Mouse (Mus musculus): ENCODE measurements around the gene Olfr814. TPM values are rescaled to one million over a fixed set of nuclear protein-coding genes. Genes with fewer than 3 reads are reported as not detected.
"Not testable (repeated sequence)": the region's sequence is repeated elsewhere in the genome, so short reads cannot be mapped to it uniquely, and the experiment has no call there.

Gene Olfr814
- total RNA-seq (2015; ENCODE audit: low replicate concordance) (not detected in 2 replicates), total RNA-seq (2017; ENCODE audit: low replicate concordance) (not detected in 2 replicates)

GRCm38 (mm10) chr10:129879751-129880150 lies at the start of gene Olfr814:
Gene Olfr814, minus strand, starts transcription at chr10:129879851.
- ATAC-seq (replicated peaks; ENCODE audit: low FRiP score, poor library complexity, severe bottlenecking), result not testable (repeated sequence)

GRCm38 (mm10) chr10:129915497-129915896 lies 35.8 kb upstream of the Olfr814 start, which contains the start of gene Olfr816:
Gene Olfr816, minus strand, starts transcription at chr10:129915597.
- no peak for ATAC-seq (replicated peaks; ENCODE audit: low FRiP score, poor library complexity, severe bottlenecking)

DNA sequence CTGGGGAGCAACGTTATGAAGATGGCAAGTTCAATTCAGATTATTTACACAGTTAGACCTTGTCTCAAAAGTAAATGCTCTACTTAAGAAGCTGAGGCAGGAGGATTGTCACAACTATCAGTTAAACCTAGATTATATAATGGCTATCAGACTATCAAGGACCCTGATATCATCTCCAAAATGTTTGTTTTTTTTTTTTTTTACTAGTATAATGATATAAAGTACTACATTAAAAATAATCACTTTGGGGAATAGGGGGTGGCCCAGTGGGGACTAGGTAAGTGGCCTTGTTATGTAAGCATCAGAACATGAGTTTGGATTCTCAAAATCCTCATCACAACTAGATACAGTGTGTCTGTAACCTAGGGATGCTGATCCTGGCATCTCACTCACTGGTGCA lies 26.1 kb upstream of the Olfr814 start, which contains the start of gene Olfr815:
TSS of gene Olfr815 (minus strand) at position 101 of the 400 bp plus-strand sequence.
- ATAC-seq (replicated peaks; ENCODE audit: low FRiP score, poor library complexity, severe bottlenecking), result not testable (repeated sequence)

DNA sequence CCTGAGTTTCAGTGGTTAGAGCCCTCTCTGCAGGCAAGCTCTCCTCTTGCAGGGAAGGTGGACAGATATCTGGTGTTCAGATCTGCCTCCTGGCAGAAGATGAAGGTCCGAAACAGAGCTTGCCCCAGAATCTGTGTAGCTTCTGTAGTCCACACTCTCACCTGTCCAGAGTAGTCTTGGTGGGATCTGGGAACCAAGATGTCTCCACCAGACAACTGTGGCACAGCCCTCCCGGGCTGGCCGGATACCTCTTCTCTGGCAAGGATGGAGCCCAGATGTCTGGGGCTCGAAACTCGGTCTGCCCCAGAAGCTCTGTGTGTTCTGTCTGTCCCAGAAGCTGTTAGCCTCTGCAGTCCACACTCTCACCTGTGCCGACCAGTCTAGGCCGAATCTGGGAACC lies 6.3 kb upstream of the Olfr814 start:
- ATAC-seq (replicated peaks; ENCODE audit: low FRiP score, poor library complexity, severe bottlenecking), result no peak

DNA sequence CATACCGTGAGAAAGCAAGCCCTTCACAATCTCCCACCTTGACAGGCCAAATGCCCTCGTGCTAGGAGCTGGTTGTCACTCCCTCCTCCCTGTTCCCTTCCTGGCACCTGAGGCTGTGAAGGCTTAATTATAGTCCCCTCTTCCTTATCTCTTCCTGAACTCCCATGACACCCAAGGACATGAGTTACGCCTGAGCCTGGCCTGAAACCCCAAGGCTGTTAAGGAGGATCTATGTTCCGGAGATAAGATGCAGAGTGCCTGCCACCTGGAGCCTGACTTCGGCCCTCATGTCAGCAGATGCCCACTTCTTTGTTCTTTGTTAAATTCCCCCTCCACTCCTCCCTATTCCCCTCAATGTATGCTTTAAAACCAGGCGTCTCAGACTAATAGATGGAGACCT lies 5.8 kb upstream of the Olfr814 start:
- not testable (repeated sequence) for ATAC-seq (replicated peaks; ENCODE audit: low FRiP score, poor library complexity, severe bottlenecking)

- no peak for ATAC-seq (replicated peaks; ENCODE audit: low FRiP score, poor library complexity, severe bottlenecking)
Observed at GRCm38 (mm10) chr10:129855067-129855466, 24.6 kb downstream of the Olfr814 start, which contains the start of gene Olfr813. Gene Olfr813, plus strand, starts transcription at chr10:129855367.

- ATAC-seq (replicated peaks; ENCODE audit: low FRiP score, poor library complexity, severe bottlenecking), result no peak
Observed at GRCm38 (mm10) chr10:129847343-129847742, 32.3 kb downstream of the Olfr814 start.

DNA sequence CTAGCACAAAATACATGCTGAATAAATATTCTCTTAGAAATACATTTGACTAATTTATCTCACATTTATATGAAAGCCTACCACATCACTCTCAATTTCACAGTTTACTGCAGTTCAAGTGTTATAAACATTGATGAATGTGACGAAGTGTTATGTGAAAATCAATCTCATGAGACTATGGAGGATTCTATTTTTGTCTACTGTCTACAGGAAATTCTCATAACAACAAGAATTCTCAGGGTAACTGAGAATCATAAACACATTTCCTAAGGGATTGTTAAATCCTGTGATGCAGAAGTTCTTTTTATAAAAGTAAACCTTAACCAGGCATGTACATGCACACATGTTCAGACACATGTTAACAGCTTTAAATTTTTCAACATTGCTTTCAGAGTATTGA lies 33.7 kb downstream of the Olfr814 start, which contains the start of gene Olfr812:
TSS of gene Olfr812 (minus strand) at position 101 of the 400 bp plus-strand sequence.
- ATAC-seq (replicated peaks; ENCODE audit: low FRiP score, poor library complexity, severe bottlenecking), result no peak

Other genes starting within 250 kb of the Olfr814 start
- not detected in 2 replicates for gene Olfr799, start 242.4 kb downstream of the Olfr814 start, total RNA-seq (2015; ENCODE audit: low replicate concordance)
- gene Olfr799, start 242.4 kb downstream of the Olfr814 start, total RNA-seq (2017; ENCODE audit: low replicate concordance), result not detected in 2 replicates
- gene Olfr800, start 222.2 kb downstream of the Olfr814 start, total RNA-seq (2015; ENCODE audit: low replicate concordance), result not detected in 2 replicates
- not detected in 2 replicates for gene Olfr800, start 222.2 kb downstream of the Olfr814 start, total RNA-seq (2017; ENCODE audit: low replicate concordance)
- not detected in 2 replicates for gene Olfr801, start 206.0 kb downstream of the Olfr814 start, total RNA-seq (2015; ENCODE audit: low replicate concordance)
- gene Olfr801, start 206.0 kb downstream of the Olfr814 start, total RNA-seq (2017; ENCODE audit: low replicate concordance), result not detected in 2 replicates
- not detected in 2 replicates for gene Olfr802, start 191.7 kb downstream of the Olfr814 start, total RNA-seq (2015; ENCODE audit: low replicate concordance)
- 0.14 TPM in 1 of 2 replicates, not detected in the other for gene Olfr802, start 191.7 kb downstream of the Olfr814 start, total RNA-seq (2017; ENCODE audit: low replicate concordance)
- not detected in 2 replicates for gene Olfr803, start 185.6 kb downstream of the Olfr814 start, total RNA-seq (2015; ENCODE audit: low replicate concordance)
- gene Olfr803, start 185.6 kb downstream of the Olfr814 start, total RNA-seq (2017; ENCODE audit: low replicate concordance), result not detected in 2 replicates
- not detected in 2 replicates for gene Olfr804, start 176.6 kb downstream of the Olfr814 start, total RNA-seq (2015; ENCODE audit: low replicate concordance)
- gene Olfr804, start 176.6 kb downstream of the Olfr814 start, total RNA-seq (2017; ENCODE audit: low replicate concordance), result 0.28 TPM in 1 of 2 replicates, not detected in the other
- gene Olfr805, start 150.5 kb downstream of the Olfr814 start, total RNA-seq (2015; ENCODE audit: low replicate concordance), result not detected in 2 replicates
- not detected in 2 replicates for gene Olfr805, start 150.5 kb downstream of the Olfr814 start, total RNA-seq (2017; ENCODE audit: low replicate concordance)
- gene Olfr806, start 137.9 kb downstream of the Olfr814 start, total RNA-seq (2015; ENCODE audit: low replicate concordance), result not detected in 2 replicates
- gene Olfr806, start 137.9 kb downstream of the Olfr814 start, total RNA-seq (2017; ENCODE audit: low replicate concordance), result 0.56 TPM in 1 of 2 replicates, not detected in the other
- gene Olfr807, start 122.1 kb downstream of the Olfr814 start, total RNA-seq (2015; ENCODE audit: low replicate concordance), result not detected in 2 replicates
- not detected in 2 replicates for gene Olfr807, start 122.1 kb downstream of the Olfr814 start, total RNA-seq (2017; ENCODE audit: low replicate concordance)
- not detected in 2 replicates for gene Olfr808, start 114.4 kb downstream of the Olfr814 start, total RNA-seq (2015; ENCODE audit: low replicate concordance)
- gene Olfr808, start 114.4 kb downstream of the Olfr814 start, total RNA-seq (2017; ENCODE audit: low replicate concordance), result not detected in 2 replicates
- not detected in 2 replicates for gene Olfr809, start 105.2 kb downstream of the Olfr814 start, total RNA-seq (2015; ENCODE audit: low replicate concordance)
- 0.43 TPM in 1 of 2 replicates, not detected in the other for gene Olfr809, start 105.2 kb downstream of the Olfr814 start, total RNA-seq (2017; ENCODE audit: low replicate concordance)
- not detected in 2 replicates for gene Olfr810, start 84.9 kb downstream of the Olfr814 start, total RNA-seq (2015; ENCODE audit: low replicate concordance)
- not detected in 2 replicates for gene Olfr810, start 84.9 kb downstream of the Olfr814 start, total RNA-seq (2017; ENCODE audit: low replicate concordance)
- not detected in 2 replicates for gene Olfr811, start 75.5 kb downstream of the Olfr814 start, total RNA-seq (2015; ENCODE audit: low replicate concordance)
- not detected in 2 replicates for gene Olfr811, start 75.5 kb downstream of the Olfr814 start, total RNA-seq (2017; ENCODE audit: low replicate concordance)
- not detected in 2 replicates for gene Olfr812, start 33.8 kb downstream of the Olfr814 start, total RNA-seq (2015; ENCODE audit: low replicate concordance)
- gene Olfr812, start 33.8 kb downstream of the Olfr814 start, total RNA-seq (2017; ENCODE audit: low replicate concordance), result not detected in 2 replicates
- gene Olfr813, start 24.5 kb downstream of the Olfr814 start, total RNA-seq (2015; ENCODE audit: low replicate concordance), result not detected in 2 replicates
- gene Olfr813, start 24.5 kb downstream of the Olfr814 start, total RNA-seq (2017; ENCODE audit: low replicate concordance), result not detected in 2 replicates
- not detected in 2 replicates for gene Olfr815, start 26.0 kb upstream of the Olfr814 start, total RNA-seq (2015; ENCODE audit: low replicate concordance)
- not detected in 2 replicates for gene Olfr815, start 26.0 kb upstream of the Olfr814 start, total RNA-seq (2017; ENCODE audit: low replicate concordance)
- not detected in 2 replicates for gene Olfr816, start 35.7 kb upstream of the Olfr814 start, total RNA-seq (2015; ENCODE audit: low replicate concordance)
- gene Olfr816, start 35.7 kb upstream of the Olfr814 start, total RNA-seq (2017; ENCODE audit: low replicate concordance), result 0.26 TPM in 1 of 2 replicates, not detected in the other
- gene Olfr818, start 69.2 kb upstream of the Olfr814 start, total RNA-seq (2015; ENCODE audit: low replicate concordance), result not detected in 2 replicates
- 3.1 TPM in 1 of 2 replicates, not detected in the other for gene Olfr818, start 69.2 kb upstream of the Olfr814 start, total RNA-seq (2017; ENCODE audit: low replicate concordance)
- gene Olfr819, start 87.4 kb upstream of the Olfr814 start, total RNA-seq (2015; ENCODE audit: low replicate concordance), result not detected in 2 replicates
- not detected in 2 replicates for gene Olfr819, start 87.4 kb upstream of the Olfr814 start, total RNA-seq (2017; ENCODE audit: low replicate concordance)
- gene Olfr247, start 96.3 kb upstream of the Olfr814 start, total RNA-seq (2015; ENCODE audit: low replicate concordance), result not detected in 2 replicates
- 0.85 TPM in 1 of 2 replicates, not detected in the other for gene Olfr247, start 96.3 kb upstream of the Olfr814 start, total RNA-seq (2017; ENCODE audit: low replicate concordance)
- not detected in 2 replicates for gene Gm10310, start 105.2 kb upstream of the Olfr814 start, total RNA-seq (2015; ENCODE audit: low replicate concordance)
- gene Gm10310, start 105.2 kb upstream of the Olfr814 start, total RNA-seq (2017; ENCODE audit: low replicate concordance), result 0.84 TPM in 1 of 2 replicates, not detected in the other
- not detected in 2 replicates for gene Olfr820, start 132.8 kb upstream of the Olfr814 start, total RNA-seq (2015; ENCODE audit: low replicate concordance)
- gene Olfr820, start 132.8 kb upstream of the Olfr814 start, total RNA-seq (2017; ENCODE audit: low replicate concordance), result not detected in 2 replicates
- not detected in 2 replicates for gene Olfr821, start 150.5 kb upstream of the Olfr814 start, total RNA-seq (2015; ENCODE audit: low replicate concordance)
- gene Olfr821, start 150.5 kb upstream of the Olfr814 start, total RNA-seq (2017; ENCODE audit: low replicate concordance), result not detected in 2 replicates
- gene Olfr822, start 191.4 kb upstream of the Olfr814 start, total RNA-seq (2015; ENCODE audit: low replicate concordance), result not detected in 2 replicates
- gene Olfr822, start 191.4 kb upstream of the Olfr814 start, total RNA-seq (2017; ENCODE audit: low replicate concordance), result not detected in 2 replicates
- not detected in 2 replicates for gene Olfr823, start 235.5 kb upstream of the Olfr814 start, total RNA-seq (2015; ENCODE audit: low replicate concordance)
- not detected in 2 replicates for gene Olfr823, start 235.5 kb upstream of the Olfr814 start, total RNA-seq (2017; ENCODE audit: low replicate concordance)